Comparison of ENCODE assay signal across 29 mouse cellular contexts in the genomic region with DNA sequence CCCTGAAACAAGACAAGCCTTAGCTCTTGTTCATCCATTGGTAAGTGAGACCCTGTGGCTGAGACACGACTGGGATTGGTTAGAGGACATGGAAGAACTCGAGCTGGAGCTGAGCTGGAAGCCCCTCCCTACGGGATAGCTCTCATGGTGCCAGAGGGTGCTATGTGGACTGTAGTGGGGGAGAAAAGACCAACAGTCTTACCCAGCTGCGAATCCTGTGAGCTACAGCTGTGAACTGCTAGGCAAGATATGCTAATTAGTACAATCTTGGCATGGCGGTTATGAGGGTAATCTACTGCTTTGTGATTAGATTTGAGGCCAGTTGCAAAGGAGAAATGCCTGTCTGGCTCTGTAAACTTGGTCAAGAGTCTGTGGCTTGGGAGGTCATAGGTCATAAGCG. TPM values are rescaled to one million over a fixed set of nuclear protein-coding genes. Genes with fewer than 3 reads are reported as not detected.
DNase-seq lines count a peak whose midpoint lies in the region; ATAC-seq and TF ChIP-seq lines count a peak whose summit lies in the region.
"Had no signal": no experiment of that assay in that cellular context is flagged by ENCODE, and none has a peak within 500 bp of the region (broad histone marks: within the 10 kb centered on the region; RNA-seq: fewer than 3 reads in every experiment).

No protein-coding gene starts in this region.

- no peak overlapping the region for H3K4me2 ChIP-seq in heart, embryonic 12.5 days
- H3K4me2 ChIP-seq in kidney, postnatal 0 days (ENCODE audit: low read length) = no peak overlapping the region
- no peak overlapping the region for H3K4me2 ChIP-seq in intestine, embryonic 14.5 days (ENCODE audit: low read length)
- H3K4me2 ChIP-seq: embryonic facial prominence, embryonic 15.5 days; heart, embryonic 11.5 days; hindbrain, embryonic 14.5 days; liver, embryonic 12.5 days; midbrain, embryonic 13.5 days; stomach, embryonic 15.5 days had no signal

- no peak overlapping the region for H3K4me3 ChIP-seq in heart, embryonic 12.5 days
- H3K4me3 ChIP-seq in kidney, postnatal 0 days (replicated peaks; ENCODE audit: low read depth, low read length) = no peak overlapping the region
- H3K4me3 ChIP-seq in intestine, embryonic 14.5 days (ENCODE audit: low read depth, low read length) = no peak overlapping the region
- H3K4me3 ChIP-seq: embryonic facial prominence, embryonic 10.5 days; embryonic facial prominence, embryonic 15.5 days; gastrocnemius, adult 2 months; liver, embryonic 12.5 days; midbrain, embryonic 13.5 days; stomach, embryonic 15.5 days had no signal

- 52% methylated on average over 6 of the region's 6 CpGs for WGBS in heart, embryonic 12.5 days
- WGBS in kidney, postnatal 0 days = 70% methylated on average over 6 of the region's 6 CpGs
- WGBS in intestine, embryonic 14.5 days = 67% methylated on average over 6 of the region's 6 CpGs

- H3K4me1 ChIP-seq in heart, embryonic 12.5 days (replicated peaks) = no peaks in the 10 kb centered on the region
- H3K4me1 ChIP-seq in kidney, postnatal 0 days (replicated peaks; ENCODE audit: insufficient read depth, low read length) = 0 out of 2 replicates have a peak, but pooled peaks cover 4% of the 10 kb centered on the region
- H3K4me1 ChIP-seq in intestine, embryonic 14.5 days (replicated peaks; ENCODE audit: control insufficient read depth, insufficient read depth, low read length) = peaks cover 4% of the 10 kb centered on the region; the same call in 1 of the 2 replicates
- H3K4me1 ChIP-seq: midbrain, embryonic 13.5 days; stomach, embryonic 15.5 days had no signal

- intact Hi-C loops in heart, postnatal 14 days (cut with DNase I) = no loop called here

- H3K27me3 ChIP-seq in heart, embryonic 12.5 days (replicated peaks) = 0 out of 2 replicates have a peak, but pooled peaks cover 3% of the 10 kb centered on the region
- H3K27me3 ChIP-seq in kidney, postnatal 0 days (ENCODE audit: insufficient read depth, low read length) = no peaks in the 10 kb centered on the region
- H3K27me3 ChIP-seq in intestine, embryonic 14.5 days (replicated peaks; ENCODE audit: control insufficient read depth, insufficient read depth, low read length) = no peaks in the 10 kb centered on the region
- H3K27me3 ChIP-seq: embryonic facial prominence, embryonic 15.5 days; midbrain, embryonic 13.5 days; stomach, embryonic 15.5 days had no signal

- no peaks in the 10 kb centered on the region for H3K36me3 ChIP-seq in heart, embryonic 12.5 days
- H3K36me3 ChIP-seq in kidney, postnatal 0 days (ENCODE audit: insufficient read depth, low read length) = no peaks in the 10 kb centered on the region
- H3K36me3 ChIP-seq in intestine, embryonic 14.5 days (ENCODE audit: control insufficient read depth, insufficient read depth, low read length) = no peaks in the 10 kb centered on the region
- H3K36me3 ChIP-seq: embryonic facial prominence, embryonic 10.5 days; embryonic facial prominence, embryonic 15.5 days; liver, embryonic 12.5 days; midbrain, embryonic 13.5 days; stomach, embryonic 15.5 days had no signal

- peak; percentile 18; the same call in 1 of the 2 replicates for ATAC-seq in heart, embryonic 12.5 days (ENCODE audit: insufficient number of reproducible peaks, low FRiP score)
- ATAC-seq in kidney, postnatal 0 days (replicated peaks; ENCODE audit: low FRiP score, low read depth) = no peak
- no peak for ATAC-seq in intestine, embryonic 14.5 days (replicated peaks; ENCODE audit: low FRiP score, low TSS enrichment, low read depth)
- ATAC-seq: CD4-positive, CD25-positive, alpha-beta regulatory T cell, adult 4 months; liver, embryonic 12.5 days; liver, postnatal 0 days; midbrain, embryonic 13.5 days had no signal

- no peak for DNase-seq in heart, postnatal 14 days
- DNase-seq in kidney, postnatal 0 days (ENCODE audit: low spot score) = no peak
- no peak for DNase-seq in kidney, postnatal 4 days
- peak; percentile 42 for DNase-seq in intestine, embryonic 14.5 days (ENCODE audit: low spot score)
- DNase-seq in adrenal gland, postnatal 4 days (ENCODE audit: low spot score in 2 of 2) = no peak
- DNase-seq in adrenal gland, postnatal 36 days = no peak
- DNase-seq: adrenal gland, postnatal 14 days; cerebellum, adult 2 months; cerebellum, postnatal 14 days; gastrocnemius, adult 2 months; gastrocnemius, postnatal 36 days; heart, adult 18-20 months; kidney, postnatal 36 days; layer of hippocampus, postnatal 36 days; left cerebral cortex, postnatal 4 days; liver, postnatal 0 days; lung, postnatal 36 days; retina, postnatal 1 day; right cerebral cortex, postnatal 14 days; thymus, postnatal 14 days had no signal

- H3K9me3 ChIP-seq in heart, embryonic 12.5 days (replicated peaks) = no peaks in the 10 kb centered on the region
- H3K9me3 ChIP-seq in kidney, postnatal 0 days (replicated peaks; ENCODE audit: low read length) = no peaks in the 10 kb centered on the region
- no peaks in the 10 kb centered on the region for H3K9me3 ChIP-seq in intestine, embryonic 14.5 days (ENCODE audit: control insufficient read depth, low read length)
- H3K9me3 ChIP-seq: embryonic facial prominence, embryonic 10.5 days; embryonic facial prominence, embryonic 15.5 days; liver, embryonic 12.5 days; midbrain, embryonic 13.5 days; stomach, embryonic 15.5 days had no signal

- H3K27ac ChIP-seq in heart, embryonic 12.5 days (ENCODE audit: poor library complexity, severe bottlenecking) = no peak overlapping the region
- H3K27ac ChIP-seq in kidney, postnatal 0 days = peak overlapping the region; percentile 88
- no peak overlapping the region for H3K27ac ChIP-seq in intestine, embryonic 14.5 days (ENCODE audit: low read depth)
- H3K27ac ChIP-seq: embryonic facial prominence, embryonic 10.5 days; gastrocnemius, adult 2 months; hindbrain, embryonic 14.5 days; liver, embryonic 12.5 days; midbrain, embryonic 13.5 days; stomach, embryonic 15.5 days had no signal

- TF ChIP-seq CTCF in kidney, postnatal 0 days (IDR thresholded peaks at IDR 0.05; ENCODE audit: low read depth) = no peak

- H3K9ac ChIP-seq in heart, embryonic 12.5 days = no peak overlapping the region
- H3K9ac ChIP-seq in kidney, postnatal 0 days (ENCODE audit: low read depth, low read length) = no peak overlapping the region
- H3K9ac ChIP-seq in intestine, embryonic 14.5 days (ENCODE audit: low read length) = no peak overlapping the region
- H3K9ac ChIP-seq: embryonic facial prominence, embryonic 15.5 days; hindbrain, embryonic 14.5 days; liver, embryonic 12.5 days; liver, postnatal 0 days; midbrain, embryonic 13.5 days; stomach, embryonic 15.5 days had no signal

RNA-seq across cellular contexts. Expression of a gene that starts 4.3 kb away (rescaled TPM):
- 60.0 and 64.3 TPM in 2 replicates for polyA plus RNA-seq in heart, embryonic 12.5 days (2016; fragmentation: Nextera tagmentation; extraction: Ambion mirVana)
- 10 to 100 TPM; 17.8 to 19.7 TPM for total RNA-seq in heart, postnatal 14 days (2021)
- 72.3 and 73.5 TPM in 2 replicates for polyA plus RNA-seq in kidney, postnatal 0 days (2015; fragmentation: Nextera tagmentation; extraction: Ambion mirVana)
- polyA plus RNA-seq in intestine, embryonic 14.5 days (2014; fragmentation: Nextera tagmentation; extraction: Ambion mirVana) = 53.0 and 55.2 TPM in 2 replicates
- total RNA-seq in adrenal gland, postnatal 4 days (2021) = 10 to 100 TPM; 54.9 to 59.5 TPM
- 10 to 100 TPM; 24.8 to 31.0 TPM for total RNA-seq in adrenal gland, postnatal 36 days (2021)

RNA-seq across cellular contexts. Expression of a gene that starts 56.0 kb away (rescaled TPM):
- 30.3 and 31.6 TPM in 2 replicates for polyA plus RNA-seq in heart, embryonic 12.5 days (2016; fragmentation: Nextera tagmentation; extraction: Ambion mirVana)
- 10 to 100 TPM; 21.8 to 22.1 TPM for total RNA-seq in heart, postnatal 14 days (2021)
- polyA plus RNA-seq in kidney, postnatal 0 days (2015; fragmentation: Nextera tagmentation; extraction: Ambion mirVana) = 32.2 and 33.1 TPM in 2 replicates
- 32.1 and 33.1 TPM in 2 replicates for polyA plus RNA-seq in intestine, embryonic 14.5 days (2014; fragmentation: Nextera tagmentation; extraction: Ambion mirVana)
- 10 to 100 TPM; 36.2 to 38.4 TPM for total RNA-seq in adrenal gland, postnatal 4 days (2021)
- 10 to 100 TPM; 34.4 to 35.9 TPM for total RNA-seq in adrenal gland, postnatal 36 days (2021)
